Mouse (Mus musculus) megakaryocyte, embryonic 14.5 days (primary cell): Measurements from ENCODE around the gene Aox3.

Source experiments
- FLI1 ChIP-seq: IDR thresholded peaks from 2 replicates; pipeline ENCODE4 v1.6.1; 2012; ENCODE audit warnings: low read length, inconsistent platforms, mixed read lengths
- GATA1 ChIP-seq: IDR thresholded peaks from 3 replicates; pipeline ENCODE4 v1.6.1; 2012; ENCODE audit warnings: mixed read lengths, low read length, inconsistent platforms, borderline replicate concordance

DNA sequence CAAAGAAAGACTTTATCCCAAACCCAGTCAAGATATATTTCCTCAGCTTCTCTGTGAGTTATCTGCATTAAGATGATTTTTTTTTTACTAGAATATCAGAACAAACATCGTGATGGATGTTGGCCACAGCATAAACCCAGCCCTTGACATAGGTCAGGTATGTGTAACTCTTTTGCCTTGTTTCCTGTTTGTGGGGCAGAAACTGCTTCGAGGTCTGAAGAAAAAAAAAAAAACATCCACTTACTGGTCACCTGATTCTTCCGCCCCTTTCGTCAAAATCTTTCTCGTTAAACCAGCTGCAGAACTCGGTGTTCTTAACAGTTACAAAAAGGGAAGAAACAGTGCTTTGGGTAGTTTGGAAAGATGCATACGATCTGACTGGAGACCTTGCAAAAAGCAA lies 10.4 kb upstream of the Aox3 start:
- TF ChIP-seq GATA1 (no peak), FLI1 (no peak)
